Mouse (Mus musculus) testis, adult 2 months (tissue): ENCODE results near the gene Rab43.

Source experiments
- CTCF ChIP-seq: fragments of 200-500 bp; IDR thresholded peaks from 2 replicates; pipeline ENCODE4 v1.5.1; 2012; ENCODE audit warnings: low read depth, mild to moderate bottlenecking, inconsistent platforms, low read length, moderate library complexity; ENCODE audit not compliant: control insufficient read depth, insufficient read depth, insufficient replicate concordance
- POLR2A ChIP-seq: fragments of 200-500 bp; IDR thresholded peaks from 2 replicates; pipeline ENCODE4 v1.6.1; 2012; ENCODE audit warnings: low read depth, mild to moderate bottlenecking, inconsistent platforms, low read length, moderate library complexity; ENCODE audit not compliant: control insufficient read depth

DNA sequence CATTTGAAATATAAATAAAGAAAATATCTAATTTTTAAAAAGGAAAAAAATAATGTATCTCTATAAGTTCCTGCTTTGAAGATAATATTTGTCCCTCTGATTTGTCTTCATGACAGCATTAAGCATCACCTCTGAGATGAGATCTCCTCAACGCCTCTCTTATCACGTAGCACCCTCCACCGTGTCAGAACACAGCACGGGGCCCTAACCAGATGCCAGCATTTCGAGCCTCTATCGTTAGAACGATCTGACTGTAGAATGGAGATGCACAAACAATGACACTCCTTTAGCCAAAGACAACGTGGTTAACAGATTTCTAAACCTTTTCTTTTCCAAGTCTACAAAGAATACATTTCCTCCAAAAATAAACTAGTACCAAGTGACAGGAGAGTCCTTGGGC, 27.9 kb downstream of the Rab43 start:
- TF ChIP-seq CTCF (no peak), POLR2A (no peak)
